In genomic region chr10:70655828-70656227, GRCm38 (mm10) we compare ENCODE assay signal across 12 mouse cellular contexts. TPM values are rescaled to one million over a fixed set of nuclear protein-coding genes. Genes with fewer than 3 reads are reported as not detected.
DNase-seq lines count a peak whose midpoint lies in the region; ATAC-seq and TF ChIP-seq lines count a peak whose summit lies in the region.
"Had no signal": no experiment of that assay in that cellular context is flagged by ENCODE, and none has a peak within 500 bp of the region (broad histone marks: within the 10 kb centered on the region; RNA-seq: fewer than 3 reads in every experiment).

Phyhipl (minus strand) TSS chr10:70655965.

- H3K9ac ChIP-seq in limb, embryonic 11.5 days (ENCODE audit: low read length), result no peak within 1 kb of the TSS
- H3K9ac ChIP-seq in hindbrain, postnatal 0 days (replicated peaks; ENCODE audit: low read length), result no peak within 1 kb of the TSS
- no peak within 1 kb of the TSS for H3K9ac ChIP-seq in neural tube, embryonic 14.5 days (replicated peaks; ENCODE audit: low read depth, low read length)
- no peak within 1 kb of the TSS for H3K9ac ChIP-seq in intestine, embryonic 16.5 days (ENCODE audit: low read depth, low read length)

- no peaks in the 10 kb centered on the region for H3K9me3 ChIP-seq in limb, embryonic 11.5 days (ENCODE audit: control insufficient read depth, low read length)
- no peaks in the 10 kb centered on the region for H3K9me3 ChIP-seq in limb, embryonic 10.5 days (replicated peaks)
- no peaks in the 10 kb centered on the region for H3K9me3 ChIP-seq in hindbrain, postnatal 0 days (ENCODE audit: low read length)
- no peaks in the 10 kb centered on the region for H3K9me3 ChIP-seq in neural tube, embryonic 14.5 days (ENCODE audit: control insufficient read depth, low read length)
- no peaks in the 10 kb centered on the region for H3K9me3 ChIP-seq in intestine, embryonic 16.5 days (ENCODE audit: control insufficient read depth, low read length)

- DNase-seq in limb, embryonic 11.5 days (ENCODE audit: low spot score), result peak; percentile 13
- no peak for DNase-seq in limb, embryonic 10.5 days (ENCODE audit: low spot score)
- no peak for DNase-seq in hindbrain, postnatal 0 days (ENCODE audit: low spot score)
- DNase-seq in layer of hippocampus, postnatal 36 days, result no peak
- DNase-seq in thymus, adult 2 months, result no peak
- DNase-seq in liver, result no peak
- DNase-seq: cerebellum, postnatal 25 days; heart, postnatal 14 days; lung, adult 2 months had no signal

- no peak within 1 kb of the TSS for H3K4me3 ChIP-seq in limb, embryonic 11.5 days (ENCODE audit: low read depth, low read length)
- no peak within 1 kb of the TSS for H3K4me3 ChIP-seq in limb, embryonic 10.5 days
- H3K4me3 ChIP-seq in hindbrain, postnatal 0 days (ENCODE audit: low read length), result no peak within 1 kb of the TSS
- no peak within 1 kb of the TSS for H3K4me3 ChIP-seq in neural tube, embryonic 14.5 days (ENCODE audit: low read depth, low read length)
- no peak within 1 kb of the TSS for H3K4me3 ChIP-seq in thymus, adult 2 months (ENCODE audit: control insufficient read depth, insufficient read depth, low read length)
- H3K4me3 ChIP-seq in intestine, embryonic 16.5 days (ENCODE audit: low read length), result no peak within 1 kb of the TSS

- H3K36me3 ChIP-seq in limb, embryonic 11.5 days (ENCODE audit: control insufficient read depth, insufficient read depth, low read length), result no peaks in the 10 kb centered on the region
- H3K36me3 ChIP-seq in limb, embryonic 10.5 days, result no peaks in the 10 kb centered on the region
- no peaks in the 10 kb centered on the region for H3K36me3 ChIP-seq in hindbrain, postnatal 0 days (ENCODE audit: insufficient read depth, low read length)
- H3K36me3 ChIP-seq in neural tube, embryonic 14.5 days (ENCODE audit: control insufficient read depth, insufficient read depth, low read length), result no peaks in the 10 kb centered on the region
- H3K36me3 ChIP-seq in thymus, adult 2 months (ENCODE audit: control insufficient read depth, insufficient read depth, low read length), result no peaks in the 10 kb centered on the region
- no peaks in the 10 kb centered on the region for H3K36me3 ChIP-seq in intestine, embryonic 16.5 days (ENCODE audit: control insufficient read depth, insufficient read depth, low read length)

- no peak for ATAC-seq in limb, embryonic 11.5 days (ENCODE audit: insufficient number of reproducible peaks, low FRiP score, low TSS enrichment, low read depth)
- no peak for ATAC-seq in hindbrain, postnatal 0 days
- ATAC-seq in neural tube, embryonic 14.5 days (ENCODE audit: low read depth), result no peak
- no peak for ATAC-seq in intestine, embryonic 16.5 days
- ATAC-seq: activated CD4-positive, CD25-positive, alpha-beta regulatory T cell, adult 4 months had no signal

- no peak within 1 kb of the TSS for H3K27ac ChIP-seq in limb, embryonic 11.5 days (replicated peaks; ENCODE audit: low read depth, low read length)
- H3K27ac ChIP-seq in limb, embryonic 10.5 days, result no peak within 1 kb of the TSS
- no peak within 1 kb of the TSS for H3K27ac ChIP-seq in hindbrain, postnatal 0 days
- H3K27ac ChIP-seq in neural tube, embryonic 14.5 days (ENCODE audit: low read depth, low read length), result no peak within 1 kb of the TSS
- no peak within 1 kb of the TSS for H3K27ac ChIP-seq in thymus, adult 2 months (ENCODE audit: control insufficient read depth, insufficient read depth, low read length)
- H3K27ac ChIP-seq in intestine, embryonic 16.5 days (ENCODE audit: low read length), result no peak within 1 kb of the TSS

- H3K4me2 ChIP-seq in limb, embryonic 11.5 days (ENCODE audit: low read depth, severe bottlenecking), result no peak within 1 kb of the TSS
- H3K4me2 ChIP-seq in hindbrain, postnatal 0 days (ENCODE audit: low read depth, low read length), result no peak within 1 kb of the TSS
- H3K4me2 ChIP-seq in neural tube, embryonic 14.5 days (ENCODE audit: low read depth, low read length), result no peak within 1 kb of the TSS
- H3K4me2 ChIP-seq in intestine, embryonic 16.5 days (ENCODE audit: low read depth, low read length), result no peak within 1 kb of the TSS

- H3K4me1 ChIP-seq in limb, embryonic 11.5 days (ENCODE audit: control insufficient read depth, insufficient read depth, low read length), result no peaks in the 10 kb centered on the region
- H3K4me1 ChIP-seq in limb, embryonic 10.5 days, result peaks cover 11% of the 10 kb centered on the region
- peaks cover 7% of the 10 kb centered on the region; the same call in 1 of the 2 replicates for H3K4me1 ChIP-seq in hindbrain, postnatal 0 days (ENCODE audit: insufficient read depth, low read length)
- H3K4me1 ChIP-seq in neural tube, embryonic 14.5 days (ENCODE audit: control insufficient read depth, insufficient read depth, low read length), result peaks cover 15% of the 10 kb centered on the region; the same call in 1 of the 2 replicates
- H3K4me1 ChIP-seq in thymus, adult 2 months (replicated peaks; ENCODE audit: control insufficient read depth, insufficient read depth, low read length), result no peaks in the 10 kb centered on the region
- no peaks in the 10 kb centered on the region for H3K4me1 ChIP-seq in intestine, embryonic 16.5 days (ENCODE audit: control insufficient read depth, insufficient read depth, low read length)

- no peak for TF ChIP-seq POLR2A in thymus, adult 2 months (IDR thresholded peaks at IDR 0.05; ENCODE audit: control insufficient read depth, extremely low read depth, insufficient read depth, low read length, poor library complexity)

- WGBS in limb, embryonic 11.5 days, result 30% methylated on average over 7 of the region's 7 CpGs
- WGBS in limb, embryonic 10.5 days, result 56% methylated on average over 7 of the region's 7 CpGs
- 31% methylated on average over 7 of the region's 7 CpGs for WGBS in hindbrain, postnatal 0 days
- WGBS in neural tube, embryonic 14.5 days, result 15% methylated on average over 7 of the region's 7 CpGs
- 90% methylated on average over 7 of the region's 7 CpGs for WGBS in thymus, adult 2 months
- WGBS in intestine, embryonic 16.5 days, result 67% methylated on average over 7 of the region's 7 CpGs

- no peak for TF ChIP-seq CTCF in hindbrain, postnatal 0 days (IDR thresholded peaks at IDR 0.05; ENCODE audit: low read depth)
- no peak for TF ChIP-seq CTCF in thymus, adult 2 months (IDR thresholded peaks at IDR 0.05; ENCODE audit: borderline replicate concordance, control insufficient read depth, extremely low read depth, insufficient read depth, low read length, poor library complexity)

- H3K27me3 ChIP-seq in limb, embryonic 11.5 days (ENCODE audit: control insufficient read depth, insufficient read depth, low read length), result no peaks in the 10 kb centered on the region
- H3K27me3 ChIP-seq in limb, embryonic 10.5 days (ENCODE audit: low read depth, poor library complexity, severe bottlenecking), result no peaks in the 10 kb centered on the region
- H3K27me3 ChIP-seq in hindbrain, postnatal 0 days (ENCODE audit: insufficient read depth, low read length), result no peaks in the 10 kb centered on the region
- no peaks in the 10 kb centered on the region for H3K27me3 ChIP-seq in neural tube, embryonic 14.5 days (ENCODE audit: control insufficient read depth, insufficient read depth, low read length)
- no peaks in the 10 kb centered on the region for H3K27me3 ChIP-seq in thymus, adult 2 months (ENCODE audit: control insufficient read depth, insufficient read depth, low read length)
- H3K27me3 ChIP-seq in intestine, embryonic 16.5 days (replicated peaks; ENCODE audit: control insufficient read depth, insufficient read depth, low read length), result no peaks in the 10 kb centered on the region

RNA-seq across cellular contexts. Expression of gene Phyhipl, which starts in this region (rescaled TPM):
- 2.1 and 2.5 TPM in 2 replicates for polyA plus RNA-seq in limb, embryonic 11.5 days (2014; fragmentation: Nextera tagmentation; extraction: Ambion mirVana)
- polyA plus RNA-seq in limb, embryonic 10.5 days (2016; fragmentation: Nextera tagmentation; extraction: Ambion mirVana), result 2.0 and 2.8 TPM in 2 replicates
- 38.3 and 55.5 TPM in 2 replicates for total RNA-seq in hindbrain, postnatal 0 days (2014; rRNA removed)
- polyA plus RNA-seq in hindbrain, postnatal 0 days (2015; fragmentation: Nextera tagmentation; extraction: Ambion mirVana), result 281 and 287 TPM in 2 replicates
- total RNA-seq in layer of hippocampus, postnatal 36 days (2021), result 100 to 1,000 TPM; 198 to 211 TPM
- polyA plus RNA-seq in neural tube, embryonic 14.5 days (2014; fragmentation: Nextera tagmentation; extraction: Ambion mirVana), result 299 and 355 TPM in 2 replicates
- 0.28 TPM in 1 of 2 replicates, not detected in the other for polyA plus RNA-seq in thymus, adult 2 months (2012; rRNA removed)
- 2.5 and 2.7 TPM in 2 replicates for polyA plus RNA-seq in intestine, embryonic 16.5 days (2015; fragmentation: Nextera tagmentation; extraction: Ambion mirVana)
- total RNA-seq: heart, postnatal 14 days had no signal
- polyA plus RNA-seq: activated CD4-positive, CD25-positive, alpha-beta regulatory T cell, adult 4 months had no signal

Comparison
In these comparisons a context has a peak if more than half of its experiments do, and no peak if none do; other contexts are left out.
1. RNA of gene Phyhipl (polyA plus RNA-seq): 299 to 355 TPM in neural tube, embryonic 14.5 days and 281 to 287 TPM in hindbrain, postnatal 0 days; 2.0 to 2.8 TPM in limb, embryonic 10.5 days, 2.5 to 2.7 TPM in intestine, embryonic 16.5 days, 2.1 to 2.5 TPM in limb, embryonic 11.5 days and 0.28 TPM in thymus, adult 2 months; every median in the first group is over 10 times any median in the second.